Mouse (Mus musculus): ENCODE results near the gene Ern1. TPM values are rescaled to one million over a fixed set of nuclear protein-coding genes. Genes with fewer than 3 reads are reported as not detected.

Gene Ern1
- total RNA-seq, 2 experiments from 2014 or later, result 11.1 to 25.6 TPM

GRCm38 (mm10) chr11:106365366-106365765, 122.3 kb downstream of the Ern1 start, which contains the start of gene Prr29:
Gene Prr29 (plus strand): TSS chr11:106365472.
- no peak for ATAC-seq (replicated peaks; ENCODE audit: low FRiP score, poor library complexity, severe bottlenecking)

- no peak for ATAC-seq (replicated peaks; ENCODE audit: low FRiP score, poor library complexity, severe bottlenecking)
Observed at GRCm38 (mm10) chr11:106364712-106365111, 122.9 kb downstream of the Ern1 start.

- no peak for ATAC-seq (replicated peaks; ENCODE audit: low FRiP score, poor library complexity, severe bottlenecking)
Observed at GRCm38 (mm10) chr11:106359350-106359749, 128.3 kb downstream of the Ern1 start.

- no peak for ATAC-seq (replicated peaks; ENCODE audit: low FRiP score, poor library complexity, severe bottlenecking)
Observed at GRCm38 (mm10) chr11:106355382-106356128, 132.1 kb downstream of the Ern1 start.

- no peak for ATAC-seq (replicated peaks; ENCODE audit: low FRiP score, poor library complexity, severe bottlenecking)
Observed at GRCm38 (mm10) chr11:106354181-106354580, 133.5 kb downstream of the Ern1 start.

- no peak for ATAC-seq (replicated peaks; ENCODE audit: low FRiP score, poor library complexity, severe bottlenecking)
Observed at GRCm38 (mm10) chr11:106353188-106353587, 134.5 kb downstream of the Ern1 start, which contains the start of gene Scn4a. Gene Scn4a (minus strand): TSS chr11:106353288.

GRCm38 (mm10) chr11:106351941-106352340, 135.7 kb downstream of the Ern1 start:
- ATAC-seq (replicated peaks; ENCODE audit: low FRiP score, poor library complexity, severe bottlenecking), result no peak

GRCm38 (mm10) chr11:106351253-106351652, 136.4 kb downstream of the Ern1 start:
- ATAC-seq (replicated peaks; ENCODE audit: low FRiP score, poor library complexity, severe bottlenecking), result no peak

- ATAC-seq (replicated peaks; ENCODE audit: low FRiP score, poor library complexity, severe bottlenecking), result no peak
Observed at GRCm38 (mm10) chr11:106350853-106351252, 136.8 kb downstream of the Ern1 start.

GRCm38 (mm10) chr11:106349772-106350171, 137.9 kb downstream of the Ern1 start:
- no peak for ATAC-seq (replicated peaks; ENCODE audit: low FRiP score, poor library complexity, severe bottlenecking)

- no peak for ATAC-seq (replicated peaks; ENCODE audit: low FRiP score, poor library complexity, severe bottlenecking)
Observed at GRCm38 (mm10) chr11:106344910-106345309, 142.7 kb downstream of the Ern1 start.

Other genes starting within 250 kb of the Ern1 start
- gene Ftsj3, start 231.8 kb downstream of the Ern1 start, total RNA-seq (2015; ENCODE audit: low replicate concordance), result 6.0 and 7.5 TPM in 2 replicates
- gene Ftsj3, start 231.8 kb downstream of the Ern1 start, total RNA-seq (2017; ENCODE audit: low replicate concordance), result 24.0 and 29.1 TPM in 2 replicates
- 11.7 and 23.8 TPM in 2 replicates for gene Psmc5, start 231.7 kb downstream of the Ern1 start, total RNA-seq (2015; ENCODE audit: low replicate concordance)
- 30.6 and 49.8 TPM in 2 replicates for gene Psmc5, start 231.7 kb downstream of the Ern1 start, total RNA-seq (2017; ENCODE audit: low replicate concordance)
- 15.9 and 17.1 TPM in 2 replicates for gene Smarcd2, start 214.9 kb downstream of the Ern1 start, total RNA-seq (2015; ENCODE audit: low replicate concordance)
- 41.4 and 51.1 TPM in 2 replicates for gene Smarcd2, start 214.9 kb downstream of the Ern1 start, total RNA-seq (2017; ENCODE audit: low replicate concordance)
- 0.42 TPM in 1 of 2 replicates, not detected in the other for gene Tcam1, start 211.2 kb downstream of the Ern1 start, total RNA-seq (2015; ENCODE audit: low replicate concordance)
- gene Tcam1, start 211.2 kb downstream of the Ern1 start, total RNA-seq (2017; ENCODE audit: low replicate concordance), result 0.56 TPM in 1 of 2 replicates, not detected in the other
- gene Gh, start 186.0 kb downstream of the Ern1 start, total RNA-seq (2015; ENCODE audit: low replicate concordance), result not detected in 2 replicates
- gene Gh, start 186.0 kb downstream of the Ern1 start, total RNA-seq (2017; ENCODE audit: low replicate concordance), result not detected in 2 replicates
- 10.7 and 16.1 TPM in 2 replicates for gene Cd79b, start 173.1 kb downstream of the Ern1 start, total RNA-seq (2015; ENCODE audit: low replicate concordance)
- 3.2 and 7.2 TPM in 2 replicates for gene Cd79b, start 173.1 kb downstream of the Ern1 start, total RNA-seq (2017; ENCODE audit: low replicate concordance)
- not detected in 2 replicates for gene Scn4a, start 134.6 kb downstream of the Ern1 start, total RNA-seq (2015; ENCODE audit: low replicate concordance)
- gene Scn4a, start 134.6 kb downstream of the Ern1 start, total RNA-seq (2017; ENCODE audit: low replicate concordance), result not detected in 2 replicates
- not detected in 2 replicates for gene Prr29, start 122.4 kb downstream of the Ern1 start, total RNA-seq (2015; ENCODE audit: low replicate concordance)
- gene Prr29, start 122.4 kb downstream of the Ern1 start, total RNA-seq (2017; ENCODE audit: low replicate concordance), result not detected in 2 replicates
- 9.8 and 10.7 TPM in 2 replicates for gene Icam2, start 99.8 kb downstream of the Ern1 start, total RNA-seq (2015; ENCODE audit: low replicate concordance)
- gene Icam2, start 99.8 kb downstream of the Ern1 start, total RNA-seq (2017; ENCODE audit: low replicate concordance), result 4.0 and 13.7 TPM in 2 replicates
- 8.6 and 10.0 TPM in 2 replicates for gene Tex2, start 125.6 kb upstream of the Ern1 start, total RNA-seq (2015; ENCODE audit: low replicate concordance)
- gene Tex2, start 125.6 kb upstream of the Ern1 start, total RNA-seq (2017; ENCODE audit: low replicate concordance), result 17.5 and 18.0 TPM in 2 replicates

All from erythroblast, adult 5-6 weeks (primary cell).